8 mouse cellular contexts compared by ENCODE assay signal in the genomic region with DNA sequence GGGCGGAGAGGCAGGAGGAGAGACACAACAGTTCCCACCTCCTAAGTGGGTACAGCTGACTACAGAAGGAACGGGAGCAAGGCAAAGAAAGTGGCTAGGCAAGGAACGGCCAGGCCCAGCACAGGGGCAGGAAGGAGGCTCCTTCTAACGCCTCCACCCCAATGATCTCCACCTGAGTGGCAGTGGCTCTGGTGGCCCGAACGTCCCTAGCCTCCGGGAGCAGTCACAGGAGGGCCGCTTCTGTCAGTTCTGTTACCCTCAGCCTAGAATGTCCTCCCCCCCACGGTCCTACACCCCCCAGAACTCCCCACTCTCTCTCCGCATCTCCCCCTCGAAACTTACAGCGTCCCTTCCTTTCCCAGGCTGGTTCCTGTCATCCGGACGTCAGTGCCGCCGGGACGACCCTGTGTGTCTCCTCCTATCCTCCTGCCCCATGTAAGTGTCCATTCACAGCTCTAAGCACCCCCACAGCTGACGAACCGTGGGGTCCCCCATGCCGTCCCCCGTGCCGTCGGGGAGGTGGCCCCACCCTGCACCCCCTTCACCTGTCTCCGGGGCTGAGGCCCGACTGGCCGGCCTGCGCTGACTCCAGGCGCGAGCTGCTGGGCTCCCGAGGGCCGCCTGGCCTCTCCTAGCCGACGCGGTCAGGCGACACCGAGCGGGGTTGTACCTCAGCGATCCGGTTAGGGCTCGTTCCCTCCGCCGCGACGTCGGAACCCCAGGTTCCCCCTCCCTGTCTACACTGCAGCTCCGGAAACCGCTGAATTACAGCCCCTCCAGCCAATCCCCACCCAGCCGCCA. TPM values are rescaled to one million over a fixed set of nuclear protein-coding genes. Genes with fewer than 3 reads are reported as not detected.
DNase-seq lines count a peak whose midpoint lies in the region; ATAC-seq and TF ChIP-seq lines count a peak whose summit lies in the region.

No protein-coding gene starts in this region.

- intact Hi-C loops in heart, postnatal 36 days (cut with DNase I), result loop anchor here (2.0 to 5.0 kb wide), 2 partner anchors 18 to 317 kb away; a partner anchor contains a TSS

- H3K9me3 ChIP-seq in E14TG2a.4 (ENCODE audit: low read length), result no peaks in the 10 kb centered on the region

- H3K4me3 ChIP-seq in E14TG2a.4 (replicated peaks; ENCODE audit: low read length), result peak overlapping the region; percentile 99

- no peaks in the 10 kb centered on the region for H3K27me3 ChIP-seq in E14TG2a.4 (ENCODE audit: insufficient read depth, low read length)

- peak; percentile 98; the same call in 1 of the 2 replicates for ATAC-seq in frontal cortex, adult (ENCODE audit: low TSS enrichment)

- no peak for TF ChIP-seq CTCF in E14TG2a.4 (conservative IDR thresholded peaks at IDR 0.05; ENCODE audit: low read length)

- H3K36me3 ChIP-seq in E14TG2a.4 (ENCODE audit: insufficient read depth, low read length), result peaks cover 14% of the 10 kb centered on the region

- H3K4me1 ChIP-seq in E14TG2a.4 (replicated peaks; ENCODE audit: low read depth, low read length), result peaks cover 55% of the 10 kb centered on the region

- DNase-seq in frontal cortex, postnatal 36 days (ENCODE audit: low spot score in 2 of 2), result no peak
- DNase-seq in cerebellum, postnatal 36 days, result peak; percentile 17 to 28
- peak; percentile 46 to 49 for DNase-seq in heart, postnatal 36 days
- peak; percentile 55 for DNase-seq in liver
- DNase-seq in natural killer cell, adult 2 months (ENCODE audit: low spot score in 2 of 2), result peak; percentile 21 to 23
- DNase-seq in urinary bladder, adult 18-20 months (ENCODE audit: low spot score in 2 of 2), result no peak

RNA-seq across cellular contexts. Expression of a gene that starts 0.4 kb away (rescaled TPM):
- 10 to 100 TPM; 93.5 to 93.9 TPM for total RNA-seq in heart, postnatal 36 days (2021)

RNA-seq across cellular contexts. Expression of a gene that starts 31.8 kb away (rescaled TPM):
- total RNA-seq in heart, postnatal 36 days (2021), result 100 to 1,000 TPM; 239 to 258 TPM

Comparison
In these comparisons a context has a peak if more than half of its experiments do, and no peak if none do; other contexts are left out.
1. DNase-seq: peak in cerebellum, postnatal 36 days (2 of 2), heart, postnatal 36 days (2 of 2), liver (single experiment) and natural killer cell, adult 2 months (2 of 2); none in frontal cortex, postnatal 36 days (0 of 2) and urinary bladder, adult 18-20 months (0 of 2).